Mouse (Mus musculus): ENCODE results near the gene Socs7. TPM values are rescaled to one million over a fixed set of nuclear protein-coding genes. Genes with fewer than 3 reads are reported as not detected.
"Not testable (repeated sequence)": the region's sequence is repeated elsewhere in the genome, so short reads cannot be mapped to it uniquely, and the experiment has no call there.

Socs7 gene
- polyA plus RNA-seq (2011; ENCODE audit: insufficient read length, low read depth, missing spikeins): 10.0 and 10.6 TPM in 2 replicates

- H3K4me3 ChIP-seq (ENCODE audit: insufficient read depth, low read length): peak within 1 kb of the TSS; percentile 93
- TF ChIP-seq CTCF (IDR thresholded peaks at IDR 0.05; ENCODE audit: borderline replicate concordance, insufficient read depth, low read length): no peak
- TF ChIP-seq POLR2A (IDR thresholded peaks at IDR 0.05; ENCODE audit: low read depth, low read length): peak; percentile 84
- 0 out of 2 replicates have a peak within 1 kb of the TSS, but pooled peaks have one; percentile 2 for H3K27ac ChIP-seq (ENCODE audit: insufficient read depth, low read length)
- peaks cover 8% of the 10 kb centered on the region for H3K4me1 ChIP-seq (ENCODE audit: control insufficient read depth, insufficient read depth, low read length)
Observed at GRCm38 (mm10) chr11:97361948-97362648, at the start of gene Socs7. Gene Socs7, plus strand, starts transcription at chr11:97362551.

GRCm38 (mm10) chr11:97312871-97313270 is 49.5 kb upstream of the Socs7 start:
- H3K27ac ChIP-seq (ENCODE audit: insufficient read depth, low read length); H3K4me1 ChIP-seq (ENCODE audit: control insufficient read depth, insufficient read depth, low read length); H3K4me3 ChIP-seq (ENCODE audit: insufficient read depth, low read length): not testable (repeated sequence)

DNA sequence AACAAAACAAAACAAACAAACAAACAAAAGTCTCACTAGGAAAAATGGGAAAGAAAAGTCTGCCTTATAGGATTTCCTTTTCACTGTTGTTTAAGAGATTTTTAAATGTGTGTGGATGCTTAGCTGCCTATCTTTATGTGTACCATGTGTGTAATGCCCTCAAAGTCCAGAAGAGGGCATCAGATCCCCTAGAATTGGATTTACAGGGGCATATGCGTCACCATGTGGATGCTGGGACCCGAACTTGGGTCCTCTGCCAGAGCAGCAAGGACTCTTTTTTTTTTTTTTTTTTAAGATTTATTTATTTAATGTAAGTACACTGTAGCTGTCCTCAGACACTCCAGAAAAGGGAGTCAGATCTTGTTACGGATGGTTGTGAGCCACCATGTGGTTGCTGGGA is 48.2 kb upstream of the Socs7 start:
- H3K4me3 ChIP-seq (ENCODE audit: insufficient read depth, low read length): no peak overlapping the region
- H3K4me1 ChIP-seq (ENCODE audit: control insufficient read depth, insufficient read depth, low read length): peaks cover 5% of the 10 kb centered on the region; the same call in 1 of the 2 replicates
- H3K27ac ChIP-seq (ENCODE audit: insufficient read depth, low read length): no peak overlapping the region
- no peak for TF ChIP-seq POLR2A (IDR thresholded peaks at IDR 0.05; ENCODE audit: low read depth, low read length)
- TF ChIP-seq CTCF (IDR thresholded peaks at IDR 0.05; ENCODE audit: borderline replicate concordance, insufficient read depth, low read length): no peak

GRCm38 (mm10) chr11:97314751-97315503 is 47.4 kb upstream of the Socs7 start:
- no peak overlapping the region for H3K4me3 ChIP-seq (ENCODE audit: insufficient read depth, low read length)
- H3K4me1 ChIP-seq (ENCODE audit: control insufficient read depth, insufficient read depth, low read length): peaks cover 5% of the 10 kb centered on the region; the same call in 1 of the 2 replicates
- TF ChIP-seq POLR2A (IDR thresholded peaks at IDR 0.05; ENCODE audit: low read depth, low read length) (no peak), CTCF (IDR thresholded peaks at IDR 0.05; ENCODE audit: borderline replicate concordance, insufficient read depth, low read length) (no peak)
- peak overlapping the region; percentile 82 for H3K27ac ChIP-seq (ENCODE audit: insufficient read depth, low read length)

DNA sequence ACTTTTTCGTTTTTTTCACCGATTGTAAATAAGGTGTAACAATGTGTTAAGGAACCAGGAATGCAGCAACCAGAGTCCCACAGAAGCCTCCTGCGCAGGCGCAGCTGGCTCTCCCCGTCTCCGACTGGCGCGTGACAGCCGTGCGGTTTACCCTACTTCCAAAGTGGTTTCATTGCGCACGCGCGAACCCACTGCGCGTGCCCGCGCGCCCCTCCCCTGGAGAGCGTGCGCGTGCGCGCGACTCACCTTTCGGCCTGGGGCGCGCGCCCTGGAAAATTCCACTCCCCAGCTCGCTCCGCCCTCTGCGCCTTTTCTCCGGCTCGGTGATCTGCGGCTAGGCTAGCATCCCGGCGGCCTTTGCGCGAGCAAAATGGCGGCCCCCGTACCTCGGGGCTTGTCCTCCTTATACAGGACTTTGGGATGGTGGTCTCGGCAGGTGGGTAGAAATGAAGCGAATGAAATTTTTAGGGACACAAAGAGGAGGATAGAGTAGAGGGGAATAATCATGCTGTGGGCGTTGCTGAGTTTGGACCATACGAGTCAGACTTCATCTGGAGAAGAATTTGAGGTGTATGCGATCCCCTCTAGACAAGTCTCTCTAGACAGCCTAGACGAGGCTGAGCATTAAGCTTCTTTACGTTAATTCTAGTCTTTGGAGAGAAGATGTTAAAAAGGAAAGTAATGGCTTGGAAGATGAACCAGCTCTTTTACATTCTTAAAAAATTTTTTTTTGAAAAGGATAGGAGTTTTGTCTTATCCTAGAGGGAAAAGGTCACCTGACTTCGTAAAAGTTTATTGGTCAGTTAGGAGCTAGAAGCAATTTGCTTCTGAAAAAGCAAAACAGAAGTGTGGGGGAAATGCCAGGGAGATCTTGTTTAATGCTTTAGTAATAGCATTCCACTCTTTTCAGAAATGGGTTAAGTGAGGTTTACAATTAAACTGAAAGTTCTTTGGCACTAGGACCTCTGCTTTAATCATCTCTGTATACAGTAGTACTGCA is 46.5 kb upstream of the Socs7 start, which contains the start of gene Mrpl45:
TSS of gene Mrpl45 (plus strand) at position 213 of the 1,000 bp plus-strand sequence.
- Histone ChIP-seq H3K27ac (ENCODE audit: insufficient read depth, low read length) (peak within 1 kb of the TSS; percentile 82), H3K4me1 (ENCODE audit: control insufficient read depth, insufficient read depth, low read length) (peaks cover 5% of the 10 kb centered on the region; the same call in 1 of the 2 replicates), H3K4me3 (ENCODE audit: insufficient read depth, low read length) (peak within 1 kb of the TSS; percentile 89)
- TF ChIP-seq POLR2A (IDR thresholded peaks at IDR 0.05; ENCODE audit: low read depth, low read length): peak; percentile 80
- TF ChIP-seq CTCF (IDR thresholded peaks at IDR 0.05; ENCODE audit: borderline replicate concordance, insufficient read depth, low read length): no peak

GRCm38 (mm10) chr11:97321197-97321596 is 41.2 kb upstream of the Socs7 start:
- no peak for TF ChIP-seq CTCF (IDR thresholded peaks at IDR 0.05; ENCODE audit: borderline replicate concordance, insufficient read depth, low read length)
- no peak for TF ChIP-seq POLR2A (IDR thresholded peaks at IDR 0.05; ENCODE audit: low read depth, low read length)

DNA sequence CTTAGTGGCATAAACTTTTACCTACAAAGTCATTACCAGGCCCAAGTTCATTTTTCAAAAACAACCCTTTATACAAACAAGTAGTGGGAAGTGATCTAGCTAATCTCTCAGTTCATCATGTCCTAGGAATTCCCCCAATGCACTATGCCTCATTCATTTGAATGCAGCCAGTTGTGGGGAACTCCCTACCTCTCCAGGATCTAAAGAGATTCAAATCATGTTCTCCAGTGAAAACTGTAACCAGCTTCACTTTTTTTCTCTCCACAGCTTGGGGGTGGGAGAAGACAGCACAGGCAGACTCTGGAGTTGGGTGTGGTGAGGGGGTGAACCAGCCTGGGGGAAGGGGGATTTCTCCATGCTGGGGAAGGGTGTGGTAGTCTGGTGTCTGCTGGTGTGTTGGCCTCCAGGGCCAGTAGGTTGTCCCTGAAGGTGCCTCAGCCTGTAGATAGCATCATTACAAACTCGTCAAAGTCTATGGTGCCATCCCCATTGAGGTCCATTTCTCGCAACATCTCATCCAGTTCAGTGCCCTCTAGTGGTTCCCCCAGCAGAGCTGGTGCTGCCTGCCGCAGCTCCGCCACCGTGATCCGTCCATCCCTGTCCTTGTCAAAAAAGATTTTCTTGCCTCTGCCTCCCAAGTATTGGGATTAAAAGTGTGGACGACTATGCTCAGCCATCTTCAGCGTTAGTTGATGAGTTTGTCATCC is 40.3 kb upstream of the Socs7 start:
- not testable (repeated sequence) for H3K27ac ChIP-seq (ENCODE audit: insufficient read depth, low read length); H3K4me3 ChIP-seq (ENCODE audit: insufficient read depth, low read length); H3K4me1 ChIP-seq (ENCODE audit: control insufficient read depth, insufficient read depth, low read length)

More at GRCm38 (mm10) chr11:97321197-97321596, 41.2 kb upstream of the Socs7 start:
- H3K4me3 ChIP-seq (ENCODE audit: insufficient read depth, low read length): no peak overlapping the region
- H3K4me1 ChIP-seq (ENCODE audit: control insufficient read depth, insufficient read depth, low read length): peaks cover 5% of the 10 kb centered on the region; the same call in 1 of the 2 replicates
- H3K27ac ChIP-seq (ENCODE audit: insufficient read depth, low read length): no peak overlapping the region

DNA sequence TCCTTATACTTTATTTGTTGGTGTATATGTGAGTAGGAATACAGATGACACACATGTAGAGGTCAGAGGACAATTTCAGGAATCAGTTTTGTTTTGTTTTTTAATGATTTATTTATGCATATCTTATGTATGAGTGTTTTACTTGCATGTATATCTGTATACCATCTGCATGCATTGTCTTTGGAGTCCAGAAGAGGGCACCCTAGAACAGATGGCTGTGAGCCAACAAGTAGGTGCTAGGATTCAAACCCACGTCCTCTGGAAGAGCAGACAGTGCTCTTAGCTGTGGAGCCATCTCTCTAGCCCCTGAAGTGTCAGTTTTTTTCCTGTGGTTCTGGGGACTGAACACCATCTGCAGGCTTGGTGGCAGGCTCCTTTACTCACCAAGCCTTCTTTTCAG is 37.1 kb upstream of the Socs7 start:
- no peak for TF ChIP-seq CTCF (IDR thresholded peaks at IDR 0.05; ENCODE audit: borderline replicate concordance, insufficient read depth, low read length)
- no peak for TF ChIP-seq POLR2A (IDR thresholded peaks at IDR 0.05; ENCODE audit: low read depth, low read length)
- Histone ChIP-seq H3K4me3 (ENCODE audit: insufficient read depth, low read length) (no peak overlapping the region), H3K27ac (ENCODE audit: insufficient read depth, low read length) (no peak overlapping the region), H3K4me1 (ENCODE audit: control insufficient read depth, insufficient read depth, low read length) (no peaks in the 10 kb centered on the region)

GRCm38 (mm10) chr11:97328148-97328547 is 34.2 kb upstream of the Socs7 start:
- Histone ChIP-seq H3K4me3 (ENCODE audit: insufficient read depth, low read length) (no peak overlapping the region), H3K4me1 (ENCODE audit: control insufficient read depth, insufficient read depth, low read length) (no peaks in the 10 kb centered on the region), H3K27ac (ENCODE audit: insufficient read depth, low read length) (no peak overlapping the region)
- TF ChIP-seq POLR2A (IDR thresholded peaks at IDR 0.05; ENCODE audit: low read depth, low read length) (no peak), CTCF (IDR thresholded peaks at IDR 0.05; ENCODE audit: borderline replicate concordance, insufficient read depth, low read length) (peak; percentile 90; the same call in 1 of the 2 replicates)
